Mouse (Mus musculus) G1E (cell line): ENCODE measurements around the gene Rbm43.

Source experiments
- CTCF ChIP-seq: IDR thresholded peaks from 2 replicates; pipeline ENCODE4 v1.5.1; 2012; ENCODE audit warnings: low read depth, low read length, inconsistent platforms, mixed read lengths
- GATA1 ChIP-seq: IDR thresholded peaks from 2 replicates; pipeline ENCODE4 v1.6.1; 2012; ENCODE audit warnings: borderline replicate concordance, low read length, inconsistent platforms, mixed read lengths
- GATA2 ChIP-seq: IDR thresholded peaks from 2 replicates; pipeline ENCODE4 v1.6.1; 2012; ENCODE audit warnings: low read depth, low read length, inconsistent platforms, borderline replicate concordance
- POLR2AphosphoS5 ChIP-seq: IDR thresholded peaks from 2 replicates; pipeline ENCODE4 v1.6.1; 2012; ENCODE audit warnings: low read depth, low read length, inconsistent platforms; ENCODE audit not compliant: insufficient replicate concordance
- TAL1 ChIP-seq: conservative IDR thresholded peaks from 2 replicates; pipeline ENCODE4 v1.6.1; 2012; ENCODE audit warnings: low read depth, low read length, inconsistent platforms, mixed read lengths

DNA sequence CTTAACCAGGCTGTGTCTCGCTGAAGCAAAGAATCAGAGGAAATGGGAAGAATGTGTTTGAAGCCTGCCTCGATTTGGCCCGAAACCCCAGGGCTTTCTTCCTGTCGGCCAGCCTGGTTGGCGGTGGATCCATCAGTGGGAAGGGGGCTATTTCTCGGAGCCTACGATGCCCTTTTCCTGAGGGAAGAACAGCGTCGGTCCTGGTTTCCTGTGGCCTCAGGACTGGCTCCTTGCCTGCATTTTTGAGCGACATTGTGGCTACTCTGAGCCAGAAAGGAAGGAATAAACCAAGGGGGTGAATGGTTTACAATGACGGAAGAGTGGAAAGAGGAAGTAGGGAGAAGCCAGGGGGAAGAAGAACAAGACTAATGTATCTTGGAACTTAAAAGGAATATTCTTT is 46.7 kb upstream of the Rbm43 start:
- TF ChIP-seq CTCF (no peak), GATA1 (no peak), TAL1 (no peak), GATA2 (no peak), POLR2AphosphoS5 (no peak)
